Mouse (Mus musculus): Measurements from ENCODE around the gene Ranbp9.

Ranbp9 gene

GRCm38 (mm10) chr13:43452177-43452576 is 28.9 kb downstream of the Ranbp9 start:
- DNase-seq (ENCODE audit: low spot score): no peak

- DNase-seq (ENCODE audit: low spot score): no peak
Measured at GRCm38 (mm10) chr13:43450686-43451085, 30.4 kb downstream of the Ranbp9 start.

- no peak for DNase-seq (ENCODE audit: low spot score)
Measured at GRCm38 (mm10) chr13:43447721-43448120, 33.4 kb downstream of the Ranbp9 start.

GRCm38 (mm10) chr13:43445754-43446153 is 35.3 kb downstream of the Ranbp9 start:
- no peak for DNase-seq (ENCODE audit: low spot score)

- DNase-seq (ENCODE audit: low spot score): no peak
Measured at GRCm38 (mm10) chr13:43444717-43445116, 36.4 kb downstream of the Ranbp9 start.

GRCm38 (mm10) chr13:43443706-43444105 is 37.4 kb downstream of the Ranbp9 start:
- DNase-seq (ENCODE audit: low spot score): no peak

- no peak for DNase-seq (ENCODE audit: low spot score)
Measured at GRCm38 (mm10) chr13:43442551-43442950, 38.5 kb downstream of the Ranbp9 start.

GRCm38 (mm10) chr13:43440376-43440775 is 40.7 kb downstream of the Ranbp9 start:
- no peak for DNase-seq (ENCODE audit: low spot score)

GRCm38 (mm10) chr13:43433395-43433794 is 47.7 kb downstream of the Ranbp9 start:
- no peak for DNase-seq (ENCODE audit: low spot score)

- DNase-seq (ENCODE audit: low spot score): no peak
Measured at GRCm38 (mm10) chr13:43428436-43428835, 52.6 kb downstream of the Ranbp9 start.

- DNase-seq (ENCODE audit: low spot score): no peak
Measured at GRCm38 (mm10) chr13:43415249-43415648, 65.8 kb downstream of the Ranbp9 start.

- DNase-seq (ENCODE audit: low spot score): no peak
Measured at GRCm38 (mm10) chr13:43413611-43414010, 67.5 kb downstream of the Ranbp9 start.

GRCm38 (mm10) chr13:43412311-43412710 is 68.8 kb downstream of the Ranbp9 start:
- no peak for DNase-seq (ENCODE audit: low spot score)

- DNase-seq (ENCODE audit: low spot score): no peak
Measured at GRCm38 (mm10) chr13:43399576-43399975, 81.5 kb downstream of the Ranbp9 start.

GRCm38 (mm10) chr13:43398297-43399080 is 82.6 kb downstream of the Ranbp9 start, which contains the start of gene Nol7:
Gene Nol7, plus strand, starts transcription at chr13:43398390.
- peak; percentile 98 for DNase-seq (ENCODE audit: low spot score)

- DNase-seq (ENCODE audit: low spot score): no peak
Measured at GRCm38 (mm10) chr13:43397700-43398296, 83.3 kb downstream of the Ranbp9 start.

- peak; percentile 34 for DNase-seq (ENCODE audit: low spot score)
Measured at GRCm38 (mm10) chr13:43385321-43385720, 95.8 kb downstream of the Ranbp9 start.

- no peak for DNase-seq (ENCODE audit: low spot score)
Measured at GRCm38 (mm10) chr13:43379989-43380388, 101.1 kb downstream of the Ranbp9 start.

- no peak for DNase-seq (ENCODE audit: low spot score)
Measured at GRCm38 (mm10) chr13:43374918-43375432, 106.1 kb downstream of the Ranbp9 start.

- DNase-seq (ENCODE audit: low spot score): no peak
Measured at GRCm38 (mm10) chr13:43374205-43374604, 106.9 kb downstream of the Ranbp9 start.

- DNase-seq (ENCODE audit: low spot score): no peak
Measured at GRCm38 (mm10) chr13:43372892-43373291, 108.2 kb downstream of the Ranbp9 start.

- DNase-seq (ENCODE audit: low spot score): no peak
Measured at GRCm38 (mm10) chr13:43370063-43370462, 111.0 kb downstream of the Ranbp9 start.

- DNase-seq (ENCODE audit: low spot score): no peak
Measured at GRCm38 (mm10) chr13:43365825-43366184, 115.3 kb downstream of the Ranbp9 start.
